Mouse (Mus musculus) heart, adult 2 months (tissue): ENCODE data around the gene Ifnk. TPM values are rescaled to one million over a fixed set of nuclear protein-coding genes. Genes with fewer than 3 reads are reported as not detected.

Experiments
- DNase-seq, 2 experiments: peaks; one replicate each; pipeline ENCODE4 v3.0.0; 2021
- H3K27ac ChIP-seq: fragments of 200-600 bp; 2 replicates; pipeline ENCODE4 v1.8.1; 2022
- H3K27me3 ChIP-seq: fragments of 200-500 bp; 2 replicates; pipeline ENCODE4 v1.6.1; 2012; ENCODE audit warnings: mild to moderate bottlenecking, low read length, inconsistent platforms, mixed read lengths; ENCODE audit not compliant: control insufficient read depth, insufficient read depth
- H3K36me3 ChIP-seq: fragments of 200-500 bp; 2 replicates; pipeline ENCODE4 v1.6.1; 2012; ENCODE audit warnings: low read length, inconsistent platforms; ENCODE audit not compliant: control insufficient read depth, insufficient read depth
- H3K4me1 ChIP-seq: fragments of 200-500 bp; 2 replicates; pipeline ENCODE4 v1.6.1; 2011; ENCODE audit warnings: low read length; ENCODE audit not compliant: control insufficient read depth, insufficient read depth
- H3K4me3 ChIP-seq: fragments of 200-600 bp; 2 replicates; pipeline ENCODE4 v1.8.1; 2022
- H3K79me2 ChIP-seq: fragments of 200-500 bp; replicated peaks from 2 replicates; pipeline ENCODE4 v1.6.1; 2012; ENCODE audit warnings: mild to moderate bottlenecking, inconsistent platforms, low read length, moderate library complexity, mixed read lengths; ENCODE audit not compliant: control insufficient read depth, insufficient read depth
- H3K9ac ChIP-seq: fragments of 200-500 bp; 2 replicates; pipeline ENCODE4 v1.6.1; 2012; ENCODE audit warnings: low read depth, mild to moderate bottlenecking, control low read depth, inconsistent platforms, low read length, mixed read lengths
- CTCF ChIP-seq: fragments of 200-600 bp; IDR thresholded peaks from 2 replicates; pipeline ENCODE4 v1.8.1; 2022; ENCODE audit warnings: antibody characterized with exemption, mild to moderate bottlenecking, moderate library complexity
- EP300 ChIP-seq: fragments of 200-500 bp; IDR thresholded peaks from 2 replicates; pipeline ENCODE4 v1.6.1; 2011; ENCODE audit warnings: low read depth, low read length, control low read depth; ENCODE audit not compliant: insufficient read depth
- POLR2A ChIP-seq: fragments of 200-500 bp; IDR thresholded peaks from 2 replicates; pipeline ENCODE4 v1.6.1; 2011; ENCODE audit warnings: mild to moderate bottlenecking, low read depth, low read length, control low read depth; ENCODE audit not compliant: insufficient read depth
- WGBS: fragments of 180-500 bp; shearing (Covaris S2); methylation state at CpG from one replicate; pipeline ENCODE4 v1.1.7; 2018; 5-methylcytosine and 5-hydroxymethylcytosine counted together
- intact Hi-C: fragments of 180-260 bp; cut with DNase I; formaldehyde crosslinking; loops from one replicate; pipeline ENCODE4 v1.15.1; 2025
- polyA plus RNA-seq: library from polyadenylated mRNA; depleted of rRNA; stranded (reverse); fragments of >200 nt; gene quantifications from 2 replicates; pipeline ENCODE4 v1.2.3, GENCODE M21; 2012
- total RNA-seq, 2 experiments: library from RNA; stranded (reverse); gene quantifications; 2 replicates each; pipeline ENCODE4 v1.2.3; 2021

Gene Ifnk
- total and polyA plus RNA-seq, 3 experiments, result not detected

DNA sequence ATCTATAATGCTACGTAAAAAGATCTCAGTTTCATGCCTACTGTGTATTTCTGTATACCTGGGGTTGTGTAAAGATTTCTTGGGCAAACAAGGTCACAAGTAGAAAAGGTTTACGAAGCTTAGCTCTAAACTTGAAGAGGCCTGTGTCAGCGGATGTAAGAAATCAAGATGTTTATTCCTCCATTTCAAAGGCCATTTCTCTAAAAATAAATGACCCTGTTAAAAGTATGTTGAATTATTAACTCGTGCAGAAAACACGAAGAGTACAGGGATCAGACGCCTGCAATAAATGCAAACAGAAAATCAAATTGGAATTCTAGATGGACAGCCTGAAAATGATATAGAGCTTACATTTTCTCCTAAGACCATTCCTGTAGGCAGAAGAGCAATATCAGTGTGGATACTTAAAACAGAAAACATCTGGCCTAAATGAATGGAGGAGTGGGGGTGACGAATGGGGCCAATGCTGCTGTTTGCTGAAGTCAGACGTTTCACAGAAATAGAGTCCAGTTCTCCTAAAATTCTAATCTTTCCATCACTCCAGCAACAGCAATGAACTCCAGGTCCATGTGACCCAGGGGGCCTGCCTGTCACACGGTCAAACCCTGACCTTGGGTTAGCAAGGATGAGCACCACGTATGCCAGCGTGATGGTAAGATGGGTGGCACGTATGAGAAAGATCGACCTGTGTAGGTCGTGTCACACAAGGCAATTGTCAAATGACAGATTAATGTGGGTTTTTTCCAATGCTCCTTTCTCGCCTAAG lies 16.8 kb upstream of the Ifnk start:
- H3K79me2 ChIP-seq, result no peaks in the 10 kb centered on the region
- H3K4me1 ChIP-seq, result 0 out of 2 replicates have a peak, but pooled peaks cover 1% of the 10 kb centered on the region
- H3K36me3 ChIP-seq, result no peaks in the 10 kb centered on the region
- no peak overlapping the region for H3K27ac ChIP-seq
- TF ChIP-seq POLR2A (no peak), EP300 (no peak), CTCF (no peak)
- no peaks in the 10 kb centered on the region for H3K27me3 ChIP-seq
- no peak overlapping the region for H3K4me3 ChIP-seq
- 86% methylated on average over 15 of the region's 15 CpGs for WGBS
- no peak overlapping the region for H3K9ac ChIP-seq
- DNase-seq, result no peak
- intact Hi-C loops, result no loop called here

DNA sequence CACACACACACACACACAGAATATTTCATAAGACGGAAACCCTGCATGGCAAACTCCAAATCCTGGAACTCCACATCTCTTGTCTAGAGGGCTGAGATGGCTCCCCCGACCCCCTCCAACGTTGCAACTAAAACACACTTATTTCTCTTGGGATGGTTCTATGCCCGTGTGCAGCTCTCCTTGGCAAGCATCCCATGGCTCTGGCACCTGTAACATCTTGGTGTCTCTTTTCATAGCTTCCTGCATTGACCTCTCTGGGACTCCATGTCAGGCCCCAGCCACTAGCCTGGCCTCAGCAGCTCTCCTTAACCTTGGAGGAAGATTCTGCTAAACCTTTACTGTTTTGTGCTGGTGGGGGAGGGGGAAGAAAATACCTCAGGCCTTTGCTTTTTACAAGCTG lies 16.1 kb upstream of the Ifnk start:
- TF ChIP-seq CTCF (no peak), EP300 (no peak), POLR2A (no peak)
- H3K4me1 ChIP-seq, result no peaks in the 10 kb centered on the region
- H3K4me3 ChIP-seq, result no peak overlapping the region
- no peak for DNase-seq
- no peaks in the 10 kb centered on the region for H3K27me3 ChIP-seq
- WGBS, result 75% methylated on average over 4 of the region's 4 CpGs
- no peaks in the 10 kb centered on the region for H3K36me3 ChIP-seq
- H3K27ac ChIP-seq, result no peak overlapping the region
- H3K9ac ChIP-seq, result no peak overlapping the region
- intact Hi-C loops, result no loop called here
- H3K79me2 ChIP-seq, result no peaks in the 10 kb centered on the region

DNA sequence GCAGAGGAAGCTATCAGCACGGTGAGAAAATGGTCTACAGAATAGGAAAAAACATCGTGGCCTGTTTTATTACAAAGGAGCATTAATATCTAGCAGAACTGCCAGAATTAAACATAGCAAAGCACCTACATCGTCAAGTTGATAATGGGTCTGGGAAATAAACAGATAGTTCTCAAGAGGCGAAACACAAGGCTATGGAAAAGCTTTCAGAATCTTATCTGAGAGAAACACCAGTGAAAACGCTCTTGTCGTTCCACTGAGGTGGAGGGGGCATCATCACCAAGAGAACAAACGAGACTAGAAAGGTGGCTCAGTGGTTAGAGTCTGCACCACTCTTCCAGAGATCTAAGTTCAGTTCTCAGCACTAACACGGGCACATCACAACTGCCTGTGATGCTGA lies 14.9 kb upstream of the Ifnk start:
- H3K4me1 ChIP-seq, result no peaks in the 10 kb centered on the region
- TF ChIP-seq POLR2A, result no peak
- no peak overlapping the region for H3K27ac ChIP-seq
- no peak overlapping the region for H3K9ac ChIP-seq
- no peaks in the 10 kb centered on the region for H3K36me3 ChIP-seq
- H3K79me2 ChIP-seq, result no peaks in the 10 kb centered on the region
- 46% methylated on average over 8 of the region's 8 CpGs for WGBS
- intact Hi-C loops, result no loop called here
- DNase-seq, result no peak
- no peak overlapping the region for H3K4me3 ChIP-seq
- H3K27me3 ChIP-seq, result no peaks in the 10 kb centered on the region

DNA sequence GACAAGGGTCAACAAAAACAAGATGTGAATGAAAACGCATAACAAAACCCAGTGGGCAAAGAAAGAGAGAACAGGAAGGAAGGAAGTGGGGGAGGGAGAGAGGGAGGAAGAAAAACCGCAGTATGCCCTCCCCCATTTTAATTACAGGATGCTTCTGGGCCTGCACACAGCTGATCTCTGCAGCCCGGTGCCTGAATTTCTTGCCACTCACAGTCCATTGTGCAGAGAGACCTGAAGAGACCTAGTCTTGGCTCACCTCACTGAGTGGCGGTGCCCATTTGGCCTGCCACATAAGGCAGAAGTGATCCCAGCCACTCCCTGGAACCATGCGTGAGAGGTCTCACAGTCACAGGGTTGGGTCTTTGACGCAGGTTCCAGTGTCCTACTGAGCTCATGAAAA lies 13.8 kb upstream of the Ifnk start:
- Histone ChIP-seq H3K27me3 (no peaks in the 10 kb centered on the region), H3K79me2 (no peaks in the 10 kb centered on the region), H3K4me3 (no peak overlapping the region), H3K27ac (no peak overlapping the region), H3K36me3 (no peaks in the 10 kb centered on the region), H3K4me1 (no peaks in the 10 kb centered on the region), H3K9ac (no peak overlapping the region)
- WGBS, result 54% methylated on average over 6 of the region's 6 CpGs
- intact Hi-C loops, result no loop called here
- DNase-seq, result no peak
- TF ChIP-seq CTCF, result no peak
- no peak for TF ChIP-seq POLR2A
- no peak for TF ChIP-seq EP300

DNA sequence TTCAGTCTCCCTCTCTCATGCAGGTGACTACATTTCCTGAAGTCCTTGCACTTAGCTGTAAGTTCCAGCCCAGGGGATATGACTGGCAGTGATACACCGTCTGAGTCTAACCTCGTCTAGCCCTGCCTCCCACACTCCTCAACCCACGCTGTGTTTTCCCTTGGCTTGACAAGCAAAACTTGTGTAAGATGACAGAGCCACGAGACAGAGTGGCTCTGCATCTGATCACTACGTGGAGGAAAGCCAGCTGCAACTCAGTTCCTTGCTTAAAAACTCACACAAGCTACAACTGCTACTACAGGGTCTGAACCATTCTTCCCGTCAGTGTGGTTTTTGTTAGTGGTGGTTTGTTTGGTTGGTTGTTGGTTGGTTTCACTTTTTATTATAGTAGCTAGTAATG lies 11.5 kb upstream of the Ifnk start:
- H3K36me3 ChIP-seq, result no peaks in the 10 kb centered on the region
- H3K4me3 ChIP-seq, result no peak overlapping the region
- H3K79me2 ChIP-seq, result no peaks in the 10 kb centered on the region
- no peak for DNase-seq
- no peaks in the 10 kb centered on the region for H3K27me3 ChIP-seq
- intact Hi-C loops, result no loop called here
- no peak overlapping the region for H3K27ac ChIP-seq
- no peak for TF ChIP-seq CTCF
- no peak for TF ChIP-seq EP300
- no peak for TF ChIP-seq POLR2A
- H3K4me1 ChIP-seq, result no peaks in the 10 kb centered on the region
- 61% methylated on average over 6 of the region's 6 CpGs for WGBS
- no peak overlapping the region for H3K9ac ChIP-seq

DNA sequence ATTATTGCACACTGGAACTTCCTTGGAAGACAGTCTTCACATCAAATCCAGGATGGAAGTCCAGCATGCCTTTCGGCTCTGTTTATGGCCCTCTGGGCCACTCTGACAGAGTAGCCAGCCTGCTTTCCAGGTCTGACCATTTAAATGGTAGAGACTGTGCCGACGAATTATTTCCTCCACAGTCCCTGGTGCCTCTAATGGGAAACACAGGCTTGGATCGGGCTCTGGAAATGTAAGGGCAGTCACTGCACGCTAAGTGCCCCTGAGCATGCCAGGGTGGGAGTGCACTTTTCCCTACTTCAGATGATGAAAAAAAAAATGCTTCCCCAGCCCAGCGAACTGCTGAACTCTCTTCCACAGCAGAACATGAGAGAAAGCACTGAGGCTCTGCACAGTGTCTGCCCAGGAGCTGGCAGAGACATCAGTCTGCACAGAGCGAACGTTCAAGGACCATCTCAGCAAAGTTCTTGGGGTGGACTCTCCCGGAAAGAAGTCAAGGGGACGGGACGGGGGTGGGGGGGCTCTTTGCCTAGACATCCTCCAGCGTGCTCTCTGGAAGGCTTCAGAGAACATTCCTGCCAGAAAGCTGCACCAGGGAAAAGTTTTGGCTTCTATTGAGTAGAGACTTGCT lies 8.3 kb upstream of the Ifnk start:
- DNase-seq, result no peak
- Histone ChIP-seq H3K27me3 (no peaks in the 10 kb centered on the region), H3K4me3 (no peak overlapping the region), H3K79me2 (no peaks in the 10 kb centered on the region), H3K36me3 (no peaks in the 10 kb centered on the region), H3K27ac (no peak overlapping the region), H3K9ac (no peak overlapping the region), H3K4me1 (no peaks in the 10 kb centered on the region)
- intact Hi-C loops, result no loop called here
- 52% methylated on average over 12 of the region's 12 CpGs for WGBS
- no peak for TF ChIP-seq CTCF
- TF ChIP-seq EP300, result no peak
- no peak for TF ChIP-seq POLR2A
